Mouse (Mus musculus) right cerebral cortex, postnatal 10 days (tissue): ENCODE results near the gene Klhl9.
"Not testable (repeated sequence)": the region's sequence is repeated elsewhere in the genome, so short reads cannot be mapped to it uniquely, and the experiment has no call there.

ENCODE experiments used
- DNase-seq, 2 experiments: peaks; one replicate each; pipeline ENCODE4 v3.0.0; 2021; ENCODE audit warnings: low spot score in 2 of 2

Klhl9 gene

GRCm38 (mm10) chr4:88721791-88722721 lies at the start of gene Klhl9, which contains the start of gene Gm26566:
Gene Klhl9, minus strand, starts transcription at chr4:88722465.
Gene Gm26566, plus strand, starts transcription at chr4:88721805.
- peak; percentile 93 to 95 for DNase-seq

- DNase-seq = peak; percentile 41 to 43
Measured at GRCm38 (mm10) chr4:88763384-88764018, 41.2 kb upstream of the Klhl9 start.

- DNase-seq = peak; percentile 22 to 46
Measured at GRCm38 (mm10) chr4:88762341-88762740, 40.1 kb upstream of the Klhl9 start.

- peak; percentile 81 to 87 for DNase-seq
Measured at GRCm38 (mm10) chr4:88761776-88762175, 39.5 kb upstream of the Klhl9 start.

- DNase-seq = peak; percentile 68 to 69
Measured at GRCm38 (mm10) chr4:88760431-88760830, 38.2 kb upstream of the Klhl9 start.

- peak; percentile 40 to 59 for DNase-seq
Measured at GRCm38 (mm10) chr4:88759610-88760268, 37.5 kb upstream of the Klhl9 start, which contains the start of gene Gm13283. Gene Gm13283, plus strand, starts transcription at chr4:88760119.

- DNase-seq = not testable (repeated sequence)
Measured at GRCm38 (mm10) chr4:88758751-88759150, 36.5 kb upstream of the Klhl9 start.

- peak; percentile 90 to 93 for DNase-seq
Measured at GRCm38 (mm10) chr4:88757628-88758031, 35.4 kb upstream of the Klhl9 start.

GRCm38 (mm10) chr4:88756581-88757513 lies 34.6 kb upstream of the Klhl9 start:
- peak in 1 of 2 experiments; percentile 28 for DNase-seq

- DNase-seq = peak; percentile 76 to 86
Measured at GRCm38 (mm10) chr4:88754818-88755340, 32.6 kb upstream of the Klhl9 start, which contains the start of gene Gm13271. Gene Gm13271, plus strand, starts transcription at chr4:88754868.

GRCm38 (mm10) chr4:88749926-88750325 lies 27.7 kb upstream of the Klhl9 start:
- DNase-seq = no peak

GRCm38 (mm10) chr4:88744207-88744606 lies 21.9 kb upstream of the Klhl9 start:
- no peak for DNase-seq

- no peak for DNase-seq
Measured at GRCm38 (mm10) chr4:88742771-88743371, 20.6 kb upstream of the Klhl9 start.

GRCm38 (mm10) chr4:88741426-88741825 lies 19.2 kb upstream of the Klhl9 start:
- DNase-seq = no peak

GRCm38 (mm10) chr4:88739036-88739435 lies 16.8 kb upstream of the Klhl9 start:
- DNase-seq = no peak

- DNase-seq = peak in 1 of 2 experiments; percentile 37
Measured at GRCm38 (mm10) chr4:88738480-88738879, 16.2 kb upstream of the Klhl9 start.

GRCm38 (mm10) chr4:88727324-88727723 lies 5.1 kb upstream of the Klhl9 start:
- peak in 1 of 2 experiments; percentile 32 for DNase-seq

GRCm38 (mm10) chr4:88726727-88727126 lies 4.5 kb upstream of the Klhl9 start:
- no peak for DNase-seq

- DNase-seq = no peak
Measured at GRCm38 (mm10) chr4:88723497-88724090, 1.3 kb upstream of the Klhl9 start.

- DNase-seq = no peak
Measured at GRCm38 (mm10) chr4:88718715-88719114, 3.5 kb downstream of the Klhl9 start.
